Mouse (Mus musculus) duodenum, adult 2 months (tissue): ENCODE results near the gene Ankrd17. TPM values are rescaled to one million over a fixed set of nuclear protein-coding genes. Genes with fewer than 3 reads are reported as not detected.

Source experiments
- polyA plus RNA-seq: library from polyadenylated mRNA; depleted of rRNA; stranded (reverse); fragments of >200 nt; gene quantifications from 2 replicates; pipeline ENCODE4 v1.2.3, GENCODE M21; 2012; ENCODE audit warnings: low replicate concordance; rRNA removed

The Ankrd17 gene
- polyA plus RNA-seq: 4.4 and 7.3 TPM in 2 replicates

GRCm38 (mm10) chr5:90366121-90367066 is at the start of gene Ankrd17:
Ankrd17 (minus strand) TSS chr5:90366577.

GRCm38 (mm10) chr5:90367067-90367303 is 608 bp upstream of the Ankrd17 start, which contains the start of gene Gm9958:
Gm9958 (plus strand) TSS chr5:90367204.

GRCm38 (mm10) chr5:90223534-90224381 is 142.6 kb downstream of the Ankrd17 start, which contains the start of gene Cox18:
Cox18 (minus strand) TSS chr5:90224001.

Other genes with a start within 250 kb of the Ankrd17 start
- gene Cox18, start 142.6 kb downstream of the Ankrd17 start, polyA plus RNA-seq: 28.5 and 28.8 TPM in 2 replicates
- 0.18 and 0.28 TPM in 2 replicates for gene Gm9958, start 627 bp upstream of the Ankrd17 start, polyA plus RNA-seq
- gene Alb, start 94.3 kb upstream of the Ankrd17 start, polyA plus RNA-seq: 0.76 TPM in 1 of 2 replicates, not detected in the other
- gene Afp, start 124.2 kb upstream of the Ankrd17 start, polyA plus RNA-seq: 15.4 and 53.4 TPM in 2 replicates
- gene Afm, start 152.4 kb upstream of the Ankrd17 start, polyA plus RNA-seq: not detected in 2 replicates
- not detected in 2 replicates for gene 5830473C10Rik, start 194.5 kb upstream of the Ankrd17 start, polyA plus RNA-seq